Mouse (Mus musculus) CH12.LX (cell line): ENCODE data around the gene Tcp1.

Experiments
- BHLHE40 ChIP-seq: IDR thresholded peaks from 2 replicates; pipeline ENCODE4 v1.6.1; 2011; ENCODE audit warnings: mild to moderate bottlenecking, low read depth, low read length, improper control_type of control experiment
- CHD1 ChIP-seq: IDR thresholded peaks from 2 replicates; pipeline ENCODE4 v1.6.1; 2012; ENCODE audit warnings: low read depth, low read length, improper control_type of control experiment, inconsistent platforms
- CTCF ChIP-seq, 2 experiments: IDR thresholded peaks in 1 of 2; conservative IDR thresholded peaks in 1 of 2; 2 replicates each; pipeline ENCODE4 v1.5.1; 2011 to 2012; ENCODE audit warnings: low read depth in 2 of 2, low read length in 2 of 2, improper control_type of control experiment in 1 of 2, inconsistent platforms in 1 of 2, mild to moderate bottlenecking in 1 of 2, moderate library complexity in 1 of 2
- EP300 ChIP-seq: IDR thresholded peaks from 2 replicates; pipeline ENCODE4 v1.6.1; 2011; ENCODE audit warnings: low read length, improper control_type of control experiment
- GABPA ChIP-seq: IDR thresholded peaks from 2 replicates; pipeline ENCODE4 v1.6.1; 2012; ENCODE audit warnings: low read depth, low read length, improper control_type of control experiment, inconsistent platforms; ENCODE audit not compliant: insufficient replicate concordance
- IRF4 ChIP-seq: IDR thresholded peaks from 2 replicates; pipeline ENCODE4 v1.6.1; 2014; ENCODE audit warnings: low read depth, mild to moderate bottlenecking, inconsistent platforms, low read length, improper control_type of control experiment
- KAT2A ChIP-seq: IDR thresholded peaks from 2 replicates; pipeline ENCODE4 v1.6.1; 2012; ENCODE audit warnings: low read length, improper control_type of control experiment, inconsistent platforms; ENCODE audit not compliant: insufficient replicate concordance
- MAFK ChIP-seq: IDR thresholded peaks from 2 replicates; pipeline ENCODE4 v1.6.1; 2011; ENCODE audit warnings: low read length, improper control_type of control experiment; ENCODE audit not compliant: insufficient replicate concordance
- MAX ChIP-seq: IDR thresholded peaks from 2 replicates; pipeline ENCODE4 v1.6.1; 2011; ENCODE audit warnings: low read length, improper control_type of control experiment
- MEF2A ChIP-seq: IDR thresholded peaks from 2 replicates; pipeline ENCODE4 v1.6.1; 2014; ENCODE audit warnings: low read depth, mild to moderate bottlenecking, inconsistent platforms, low read length, improper control_type of control experiment, borderline replicate concordance
- POLR2A ChIP-seq: IDR thresholded peaks from 2 replicates; pipeline ENCODE4 v1.6.1; 2011; ENCODE audit warnings: low read depth, mild to moderate bottlenecking, improper control_type of control experiment, low read length
- SMC3 ChIP-seq: IDR thresholded peaks from 2 replicates; pipeline ENCODE4 v1.6.1; 2011; ENCODE audit warnings: low read depth, low read length, improper control_type of control experiment
- TCF12 ChIP-seq: IDR thresholded peaks from 2 replicates; pipeline ENCODE4 v1.6.1; 2014; ENCODE audit warnings: low read depth, mild to moderate bottlenecking, inconsistent platforms, low read length, improper control_type of control experiment
- USF2 ChIP-seq: conservative IDR thresholded peaks from 2 replicates; pipeline ENCODE4 v1.6.1; 2011; ENCODE audit warnings: low read depth, low read length, improper control_type of control experiment

GRCm38 (mm10) chr17:12906436-12906835, 9.1 kb upstream of the Tcp1 start:
- TF ChIP-seq SMC3 (no peak), CTCF (conservative IDR thresholded peaks at IDR 0.05 in 1 of 2, IDR thresholded peaks at IDR 0.05 in 1 of 2; ENCODE audit: low read depth in 2 of 2, low read length in 2 of 2) (no peak), CHD1 (no peak), KAT2A (no peak), MAX (no peak), MEF2A (no peak), TCF12 (no peak), MAFK (no peak), BHLHE40 (no peak), IRF4 (no peak), GABPA (no peak), EP300 (no peak), USF2 (no peak), POLR2A (no peak)
